Mouse (Mus musculus) cerebellum, postnatal 36 days (tissue): ENCODE measurements around the gene Vdr.

Source experiments
- DNase-seq, 2 experiments: peaks; one replicate each; pipeline ENCODE4 v3.0.0; 2021 to 2022; ENCODE audit warnings: mixed read lengths in 2 of 2

The Vdr gene

DNA sequence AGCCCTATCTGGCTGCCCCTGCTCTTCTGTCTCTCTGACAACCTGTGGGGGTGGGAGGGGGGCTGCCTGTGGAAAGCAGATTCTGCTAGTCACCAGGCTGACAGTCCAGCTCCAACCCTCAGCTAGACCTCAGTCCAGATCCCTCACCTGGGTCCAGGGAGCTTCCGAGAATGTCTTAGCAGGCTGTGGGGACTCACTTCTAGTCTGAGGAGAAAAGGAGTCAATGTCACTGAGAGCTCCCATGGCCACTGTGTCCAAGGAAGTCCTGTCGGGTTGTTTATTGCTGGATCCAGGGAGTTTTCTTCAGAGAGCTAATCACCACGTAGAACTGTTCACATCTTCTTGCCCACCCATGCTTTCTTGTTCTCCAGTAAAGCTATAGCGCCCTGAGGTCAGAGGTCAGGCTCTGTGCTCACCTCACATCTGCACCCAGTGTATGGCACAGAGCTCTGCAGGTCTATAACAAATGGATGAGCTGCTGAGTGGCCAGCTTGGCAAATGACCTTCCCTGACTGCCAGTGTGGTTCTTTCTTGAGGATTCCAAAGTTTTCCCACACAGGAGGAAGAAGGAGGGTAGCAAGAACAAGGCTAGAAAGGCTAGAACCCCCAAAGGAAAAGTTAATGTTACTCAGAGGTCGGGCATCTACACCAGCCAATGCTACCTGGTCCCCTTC lies 83.7 kb downstream of the Vdr start:
- no peak for DNase-seq

DNA sequence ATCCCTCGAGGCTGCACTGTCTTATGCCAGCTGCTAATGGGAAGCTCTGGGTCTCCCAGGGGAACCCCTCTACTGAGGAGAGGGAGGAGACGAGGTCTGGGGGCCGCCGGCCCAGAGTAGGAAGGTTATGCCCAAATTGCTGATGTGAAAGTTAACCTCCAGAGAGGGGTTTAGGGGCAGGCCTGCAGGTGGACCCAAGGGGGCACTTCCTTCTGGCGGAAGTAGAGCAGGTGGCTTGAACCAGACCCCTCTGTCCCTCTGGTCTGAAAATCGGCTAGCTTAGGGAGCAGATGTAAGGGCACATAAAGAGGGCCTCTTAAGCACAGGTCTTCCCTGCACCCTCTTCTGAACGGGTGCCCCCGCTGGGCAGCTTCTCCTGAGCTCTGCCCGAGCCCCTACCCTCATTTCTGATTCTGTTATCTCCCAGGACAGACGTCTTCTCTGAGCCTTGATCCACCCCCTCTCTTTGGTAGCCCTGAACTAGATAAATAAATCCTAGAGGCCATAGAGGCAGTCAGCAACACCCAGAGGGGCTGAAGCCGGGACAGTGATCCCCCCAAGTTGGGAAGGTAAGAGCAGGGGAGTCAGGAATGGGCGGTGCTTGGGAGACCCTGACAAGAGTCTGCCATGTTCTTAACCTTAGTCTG lies 84.4 kb downstream of the Vdr start:
- no peak for DNase-seq

DNA sequence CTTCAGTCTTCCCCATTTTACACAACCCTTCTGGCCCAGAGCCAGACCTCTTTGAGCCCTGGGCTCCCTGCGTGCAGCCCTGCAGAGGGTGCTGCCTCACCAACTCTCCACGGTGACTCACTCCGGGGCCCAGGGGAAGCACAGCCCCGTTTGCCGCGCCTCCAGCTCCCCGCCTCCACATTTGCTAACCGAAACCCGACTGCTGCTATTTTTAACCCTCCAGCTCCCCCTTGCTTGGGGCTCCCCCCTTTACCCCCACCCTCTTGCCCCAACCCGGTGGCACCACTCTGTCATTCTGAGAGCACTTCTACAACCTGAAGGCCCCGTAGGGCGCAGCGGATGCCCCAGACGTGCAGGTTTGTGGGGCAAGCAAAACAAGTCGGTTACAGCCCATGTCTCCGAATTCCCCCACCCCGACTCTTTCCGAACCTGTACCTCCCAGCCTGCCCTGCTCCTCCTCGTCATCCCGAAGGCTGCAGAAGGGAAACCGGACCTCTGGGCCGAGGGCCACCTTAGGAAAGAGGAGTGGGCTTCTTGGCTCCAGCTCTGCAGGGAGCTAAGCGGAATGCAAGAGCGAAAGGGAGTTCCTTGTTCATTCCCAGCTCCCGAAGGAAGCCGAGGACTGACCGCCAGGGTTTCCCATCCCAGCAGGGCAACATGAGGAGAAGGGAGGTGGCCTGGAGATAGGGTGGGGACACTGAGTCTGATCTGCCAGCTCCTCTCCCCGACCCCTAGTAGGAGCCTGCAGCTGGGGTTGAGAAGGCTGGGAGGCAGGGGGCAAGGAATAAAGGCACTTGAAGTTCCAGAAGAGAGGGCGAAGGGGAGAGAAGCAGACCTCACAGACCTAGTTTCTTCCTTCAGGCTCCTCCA lies 85.1 kb downstream of the Vdr start:
- DNase-seq: peak in 1 of 2 experiments; percentile 39

DNA sequence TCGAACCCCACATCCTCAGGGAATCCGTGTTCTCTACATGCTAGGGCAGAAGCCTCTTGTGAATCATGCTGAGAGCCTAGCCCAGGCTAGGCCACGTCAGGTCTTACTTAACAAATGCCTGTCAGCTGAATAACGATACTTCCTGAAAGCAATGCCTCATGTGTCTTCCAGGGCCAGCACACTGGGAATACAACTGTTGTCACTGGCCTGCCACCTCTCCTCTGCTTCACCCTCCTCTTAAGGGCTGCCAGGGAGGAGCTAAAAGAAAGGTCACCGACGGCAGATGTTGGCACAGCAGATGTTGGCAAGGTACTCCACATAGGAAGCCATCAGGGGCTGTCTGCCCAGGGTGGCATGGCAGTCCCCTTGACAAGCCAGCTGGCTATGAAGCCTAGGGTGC lies 86.4 kb downstream of the Vdr start:
- no peak for DNase-seq

- no peak for DNase-seq
These were observed 87.0 kb downstream of the Vdr start for GRCm38 (mm10) chr15:97823479-97823878.

DNA sequence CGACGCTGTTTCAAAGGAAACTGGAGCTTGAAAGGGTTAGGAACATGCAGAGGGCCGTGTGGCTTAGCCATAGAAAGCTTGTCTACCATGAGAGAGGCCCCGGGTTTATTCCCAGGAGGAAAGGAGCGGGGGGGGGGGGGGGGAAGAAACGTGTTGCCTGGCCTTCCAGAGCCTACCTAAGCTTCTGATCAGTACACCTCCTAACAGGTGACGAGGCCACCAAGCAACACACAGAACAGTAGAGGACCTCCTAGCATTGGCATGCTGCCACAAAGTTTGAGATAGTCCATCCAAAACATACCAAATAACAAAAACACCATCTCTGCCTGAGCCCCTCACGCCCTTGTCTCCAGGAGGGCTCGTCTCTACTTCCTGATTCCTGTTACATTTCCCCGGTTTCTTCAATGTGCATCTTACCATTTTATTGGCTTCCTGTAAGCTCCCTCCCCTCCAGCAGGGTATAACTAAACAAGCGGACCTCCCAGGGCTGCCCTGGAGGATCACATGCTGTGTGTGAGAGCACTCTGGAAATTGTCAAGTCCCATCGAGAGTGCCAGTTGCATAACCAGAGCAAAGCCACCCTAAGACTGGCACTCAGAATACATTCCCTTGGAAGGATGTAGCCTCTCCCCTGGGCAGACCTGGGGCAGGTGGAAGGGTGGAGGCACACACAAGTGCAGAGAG lies 87.7 kb downstream of the Vdr start:
- DNase-seq: no peak

- no peak for DNase-seq
These were observed 88.5 kb downstream of the Vdr start for GRCm38 (mm10) chr15:97821983-97822363.

GRCm38 (mm10) chr15:97821321-97821982 lies 89.0 kb downstream of the Vdr start:
- no peak for DNase-seq

DNA sequence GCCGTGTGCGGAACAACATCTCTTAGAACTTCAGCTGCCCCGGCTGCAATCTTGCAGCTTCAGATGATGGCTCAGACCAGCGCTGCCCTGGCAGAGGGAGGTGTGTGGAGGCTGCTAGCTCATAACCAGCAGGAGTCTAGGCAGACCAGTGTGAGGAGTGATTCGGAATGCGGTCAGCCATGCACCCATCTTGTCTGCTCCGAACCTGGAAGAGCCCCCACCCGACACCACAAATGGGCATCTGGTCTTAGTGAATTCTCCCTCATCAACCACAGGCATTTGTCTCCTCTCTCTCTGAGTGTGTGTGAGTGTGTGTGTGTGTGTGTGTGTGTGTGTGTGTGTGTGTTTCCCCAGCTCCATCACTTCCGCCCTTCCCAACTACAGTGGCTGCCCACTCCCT lies 90.5 kb downstream of the Vdr start:
- DNase-seq: no peak

DNA sequence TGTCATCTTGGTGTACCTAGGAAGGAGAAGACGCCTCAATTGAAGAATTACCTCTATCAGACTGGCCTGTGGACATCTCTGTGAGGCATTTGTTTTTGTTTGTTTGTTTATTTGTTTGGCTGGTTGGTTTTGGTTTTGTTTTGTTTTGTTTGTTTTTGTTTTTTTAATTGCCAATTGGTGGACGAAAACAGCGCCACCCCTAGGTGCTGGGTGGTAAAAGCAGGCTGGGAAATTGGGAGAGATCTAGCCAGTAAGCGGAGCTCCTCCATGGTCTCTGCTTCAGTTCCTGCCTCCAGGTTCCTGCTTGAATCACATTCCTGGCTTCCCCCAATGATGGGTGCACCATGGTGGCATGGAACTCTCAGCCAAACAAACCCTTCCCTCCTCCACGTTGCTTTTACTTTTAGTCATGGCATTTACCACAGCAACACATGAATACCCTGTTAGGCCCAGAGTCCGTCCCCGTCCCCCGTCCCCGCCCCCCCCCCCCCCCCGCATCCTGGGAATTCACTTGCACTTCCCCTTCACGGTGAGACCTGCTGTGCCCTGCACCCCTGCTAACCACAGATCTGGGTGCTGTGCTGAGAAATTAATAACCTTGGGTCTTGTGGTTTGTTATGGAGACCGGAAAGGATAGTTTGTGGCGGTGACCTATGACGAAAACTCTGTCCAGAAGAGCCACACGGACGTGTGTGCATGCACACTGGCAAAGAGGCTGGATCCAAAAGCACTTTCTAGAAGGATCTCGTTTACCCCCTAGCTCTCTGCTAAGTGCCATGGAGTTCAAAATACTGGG lies 94.0 kb downstream of the Vdr start:
- DNase-seq: no peak

- DNase-seq: no peak
These were observed 95.2 kb downstream of the Vdr start for GRCm38 (mm10) chr15:97815254-97815653.

DNA sequence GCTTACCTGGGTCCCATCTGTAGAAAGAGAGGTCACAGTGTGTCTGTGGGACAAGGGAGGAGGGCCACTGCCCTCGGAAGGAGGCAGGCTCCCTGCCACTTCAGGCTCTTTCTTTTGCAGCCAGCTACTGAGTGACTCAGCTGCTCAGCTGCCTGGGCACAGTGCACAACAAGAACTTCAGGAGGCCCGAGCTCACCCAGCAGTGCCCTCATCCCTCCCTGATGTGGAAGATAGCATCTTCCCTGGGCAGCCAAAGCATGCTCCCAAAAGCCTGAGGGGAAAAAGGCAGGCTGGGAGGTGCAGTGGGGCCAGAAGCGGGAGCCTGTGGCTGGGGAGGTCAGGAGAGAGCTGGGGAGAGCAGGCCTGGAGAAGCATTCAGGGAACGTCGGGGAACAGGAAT lies 95.7 kb downstream of the Vdr start:
- DNase-seq: no peak

GRCm38 (mm10) chr15:97813452-97814204 lies 96.8 kb downstream of the Vdr start:
- peak; percentile 81 to 88 for DNase-seq

DNA sequence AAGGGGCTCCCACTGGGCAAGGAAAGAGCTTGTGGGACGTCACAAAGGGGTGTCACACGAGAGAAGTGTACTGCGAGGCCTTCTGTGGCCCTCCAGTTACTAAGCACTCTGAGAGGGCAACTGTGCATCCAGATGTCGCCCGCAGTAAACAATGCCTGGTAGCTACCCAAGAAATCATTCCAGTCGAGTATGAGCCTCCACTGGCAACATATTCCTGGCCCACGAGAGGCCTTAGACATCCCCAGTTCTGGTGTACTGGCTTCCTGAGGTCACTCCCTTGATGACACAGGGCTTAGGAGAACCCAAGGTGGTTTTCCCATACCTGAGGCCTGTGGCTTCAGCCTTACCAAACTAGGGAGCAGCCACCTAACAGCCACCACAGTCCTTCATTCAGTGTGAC lies 97.6 kb downstream of the Vdr start:
- DNase-seq: no peak

- DNase-seq: peak; percentile 74 to 83
These were observed 98.3 kb downstream of the Vdr start for GRCm38 (mm10) chr15:97812126-97812525.

- DNase-seq: no peak
These were observed 99.1 kb downstream of the Vdr start for GRCm38 (mm10) chr15:97811307-97811706.

GRCm38 (mm10) chr15:97810399-97810798 lies 100.0 kb downstream of the Vdr start:
- no peak for DNase-seq

DNA sequence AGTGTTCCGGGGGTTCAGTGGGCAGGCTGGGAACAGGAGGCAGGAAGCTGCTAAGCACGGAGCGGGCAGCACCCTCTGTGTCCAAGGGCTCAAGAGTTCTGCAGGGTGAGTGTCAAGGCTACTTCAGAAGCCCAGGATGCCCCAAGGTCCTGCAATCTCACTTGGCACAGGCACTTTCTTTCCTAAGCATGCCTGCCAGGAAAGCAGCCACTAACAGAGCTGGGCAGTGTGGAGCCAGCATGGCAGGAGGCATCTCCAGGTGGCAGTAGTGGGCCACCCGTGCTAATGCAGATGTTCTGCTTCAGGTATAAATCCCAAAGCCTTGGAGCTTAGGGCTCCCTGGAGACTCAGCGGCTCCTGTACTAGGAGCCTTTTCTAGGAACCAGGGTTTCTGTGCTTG lies 100.5 kb downstream of the Vdr start:
- DNase-seq: no peak

GRCm38 (mm10) chr15:97809206-97809605 lies 101.2 kb downstream of the Vdr start:
- no peak for DNase-seq

- no peak for DNase-seq
These were observed 101.9 kb downstream of the Vdr start for GRCm38 (mm10) chr15:97808532-97808931.

- no peak for DNase-seq
These were observed 102.6 kb downstream of the Vdr start for GRCm38 (mm10) chr15:97807867-97808266.
